Mouse (Mus musculus): Measurements from ENCODE around the gene Cpsf3. TPM values are rescaled to one million over a fixed set of nuclear protein-coding genes. Genes with fewer than 3 reads are reported as not detected.

The Cpsf3 gene
- total RNA-seq, 2 experiments from 2014 or later, result 43.6 to 48.4 TPM

GRCm38 (mm10) chr12:21286712-21287650, 1.8 kb downstream of the Cpsf3 start:
- DNase-seq (ENCODE audit: low spot score in 2 of 2), result peak; percentile 34 to 41
- intact Hi-C loops (cut with DNase I), result no loop called here

- intact Hi-C loops (cut with DNase I), result no loop called here
Observed at GRCm38 (mm10) chr12:21288716-21289395, 3.7 kb downstream of the Cpsf3 start.

GRCm38 (mm10) chr12:21289651-21290050, 4.5 kb downstream of the Cpsf3 start:
- intact Hi-C loops (cut with DNase I), result no loop called here
- DNase-seq (ENCODE audit: low spot score in 2 of 2), result no peak

More at GRCm38 (mm10) chr12:21288716-21289395, 3.7 kb downstream of the Cpsf3 start:
- no peak for DNase-seq (ENCODE audit: low spot score in 2 of 2)

GRCm38 (mm10) chr12:21298856-21299255, 13.7 kb downstream of the Cpsf3 start:
- intact Hi-C loops (cut with DNase I), result no loop called here
- no peak for DNase-seq (ENCODE audit: low spot score in 2 of 2)

- no peak for DNase-seq (ENCODE audit: low spot score in 2 of 2)
- intact Hi-C loops (cut with DNase I), result no loop called here
Observed at GRCm38 (mm10) chr12:21301324-21301723, 16.1 kb downstream of the Cpsf3 start.

GRCm38 (mm10) chr12:21301932-21302331, 16.7 kb downstream of the Cpsf3 start:
- intact Hi-C loops (cut with DNase I), result no loop called here
- DNase-seq (ENCODE audit: low spot score in 2 of 2), result no peak

- DNase-seq (ENCODE audit: low spot score in 2 of 2), result no peak
- intact Hi-C loops (cut with DNase I), result no loop called here
Observed at GRCm38 (mm10) chr12:21302361-21302783, 17.2 kb downstream of the Cpsf3 start.

GRCm38 (mm10) chr12:21305741-21306140, 20.6 kb downstream of the Cpsf3 start:
- intact Hi-C loops (cut with DNase I), result no loop called here
- DNase-seq (ENCODE audit: low spot score in 2 of 2), result no peak

GRCm38 (mm10) chr12:21306721-21307120, 21.5 kb downstream of the Cpsf3 start:
- intact Hi-C loops (cut with DNase I), result no loop called here
- no peak for DNase-seq (ENCODE audit: low spot score in 2 of 2)

- intact Hi-C loops (cut with DNase I), result no loop called here
- no peak for DNase-seq (ENCODE audit: low spot score in 2 of 2)
Observed at GRCm38 (mm10) chr12:21312201-21312600, 27.0 kb downstream of the Cpsf3 start.

- peak; percentile 49 to 73 for DNase-seq (ENCODE audit: low spot score in 2 of 2)
- intact Hi-C loops (cut with DNase I), result loop anchor here (5.0 kb wide), 1 partner anchor 56 kb away; the partner anchor contains the start of gene Adam17
Observed at GRCm38 (mm10) chr12:21315923-21316868, 31.0 kb downstream of the Cpsf3 start, which contains the start of gene Iah1. TSS of gene Iah1 (plus strand) at chr12:21316389.

GRCm38 (mm10) chr12:21316869-21317265, 31.7 kb downstream of the Cpsf3 start:
- intact Hi-C loops (cut with DNase I), result loop anchor here (5.0 kb wide), 1 partner anchor 55 kb away; the partner anchor contains the start of gene Adam17
- DNase-seq (ENCODE audit: low spot score in 2 of 2), result no peak

GRCm38 (mm10) chr12:21318143-21318895, 33.1 kb downstream of the Cpsf3 start:
- peak; percentile 56 to 72 for DNase-seq (ENCODE audit: low spot score in 2 of 2)
- intact Hi-C loops (cut with DNase I), result loop anchor here (5.0 kb wide), 1 partner anchor 54 kb away; the partner anchor contains the start of gene Adam17

GRCm38 (mm10) chr12:21320317-21320716, 35.1 kb downstream of the Cpsf3 start:
- DNase-seq (ENCODE audit: low spot score in 2 of 2), result no peak
- intact Hi-C loops (cut with DNase I), result no loop called here

GRCm38 (mm10) chr12:21321170-21321569, 36.0 kb downstream of the Cpsf3 start:
- intact Hi-C loops (cut with DNase I), result no loop called here

GRCm38 (mm10) chr12:21322296-21322695, 37.1 kb downstream of the Cpsf3 start:
- DNase-seq (ENCODE audit: low spot score in 2 of 2), result no peak
- intact Hi-C loops (cut with DNase I), result no loop called here

More at GRCm38 (mm10) chr12:21321170-21321569, 36.0 kb downstream of the Cpsf3 start:
- no peak for DNase-seq (ENCODE audit: low spot score in 2 of 2)

- DNase-seq (ENCODE audit: low spot score in 2 of 2), result no peak
- intact Hi-C loops (cut with DNase I), result no loop called here
Observed at GRCm38 (mm10) chr12:21322856-21323255, 37.7 kb downstream of the Cpsf3 start.

- intact Hi-C loops (cut with DNase I), result no loop called here
- DNase-seq (ENCODE audit: low spot score in 2 of 2), result no peak
Observed at GRCm38 (mm10) chr12:21324101-21324500, 38.9 kb downstream of the Cpsf3 start.

All from left cerebral cortex, postnatal 14 days (tissue).